Mouse (Mus musculus) small intestine, adult 2 months (tissue): ENCODE measurements at regions not wholly inside any gene's neighbourhood (a gene's known extent, or its start where the extent isn't known, plus 50 kb on each side); places are given as distances from the start of the nearest gene placed in this dataset.

Experiments used
- CTCF ChIP-seq: fragments of 200-500 bp; IDR thresholded peaks from 2 replicates; pipeline ENCODE4 v1.5.1; 2012; ENCODE audit warnings: low read depth, mild to moderate bottlenecking, control low read depth, inconsistent platforms, low read length, moderate library complexity, mixed read lengths; ENCODE audit not compliant: insufficient replicate concordance, insufficient read length; ENCODE audit errors: extremely low read depth
- POLR2A ChIP-seq: fragments of 200-500 bp; IDR thresholded peaks from 2 replicates; pipeline ENCODE4 v1.6.1; 2012; ENCODE audit warnings: low read depth, mild to moderate bottlenecking, control low read depth, inconsistent platforms, low read length, moderate library complexity

DNA sequence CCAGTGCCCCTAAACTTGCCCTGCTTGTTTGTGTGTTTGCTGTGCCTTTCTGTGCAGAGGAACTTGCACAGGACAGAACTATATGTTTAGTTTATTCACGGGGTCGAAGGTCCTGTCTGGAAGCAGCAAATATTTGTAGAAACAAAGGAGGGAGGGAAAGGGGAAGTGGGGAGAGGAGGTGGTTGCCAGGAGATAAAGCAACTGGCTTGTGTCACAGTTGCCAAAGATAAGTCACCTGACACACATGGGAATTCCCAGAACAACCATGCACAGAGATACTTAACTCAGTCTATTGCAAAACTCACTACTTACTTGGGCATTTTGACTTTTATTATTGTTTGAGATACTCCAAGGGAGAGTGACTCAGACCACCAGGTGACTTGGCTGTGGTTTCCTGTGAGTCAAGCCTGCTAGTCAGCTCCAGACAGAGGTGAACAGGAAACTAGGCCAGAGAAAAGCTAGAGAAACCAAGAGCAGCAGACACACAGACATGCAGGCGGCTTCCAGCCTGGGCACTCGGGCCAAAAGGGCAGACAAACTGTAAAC, 152.5 kb upstream of the Ctnnb1 start:
- TF ChIP-seq POLR2A (no peak), CTCF (no peak)
